Mouse (Mus musculus): Measurements from ENCODE around the gene Foxd4. TPM values are rescaled to one million over a fixed set of nuclear protein-coding genes. Genes with fewer than 3 reads are reported as not detected.
A peak's percentile ranks its signal among the peaks of the same experiment; 100 is the strongest.
"Not testable (repeated sequence)": the region's sequence is repeated elsewhere in the genome, so short reads cannot be mapped to it uniquely, and the experiment has no call there.

Foxd4 gene
- polyA plus RNA-seq, 1 experiment from 2014 or later: not detected

DNA sequence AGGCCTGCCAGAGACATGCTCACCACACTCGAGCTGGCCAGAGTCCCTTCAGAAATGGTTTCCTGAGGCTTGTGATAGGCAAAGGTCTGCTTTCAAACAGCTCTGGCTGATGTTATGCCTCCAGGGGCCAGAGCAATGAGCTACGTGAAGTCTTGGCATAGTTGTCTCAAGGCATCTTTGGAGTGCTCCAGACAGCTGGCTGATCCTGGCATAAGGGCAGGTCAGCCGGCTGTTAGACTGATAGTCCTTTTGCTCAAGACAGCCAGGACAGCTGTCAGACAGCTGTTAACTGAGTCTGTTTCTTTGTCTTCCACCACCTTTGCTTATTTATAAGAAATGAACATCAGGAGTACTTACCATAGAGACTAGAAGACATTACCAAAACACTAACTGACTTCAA lies 14.1 kb downstream of the Foxd4 start:
- WGBS: 39% methylated on average over 3 of the region's 3 CpGs

GRCm38 (mm10) chr19:24885504-24885903 lies 15.5 kb downstream of the Foxd4 start:
- 11% methylated on average over 5 of the region's 5 CpGs for WGBS
- DNase-seq (ENCODE audit: low spot score): peak; percentile 66
- Histone ChIP-seq H3K4me3 (ENCODE audit: low read depth, low read length) (no peak overlapping the region), H3K4me1 (ENCODE audit: control insufficient read depth, insufficient read depth, low read length) (no peaks in the 10 kb centered on the region), H3K4me2 (ENCODE audit: low read depth, low read length) (no peak overlapping the region), H3K27ac (replicated peaks; ENCODE audit: low read depth, low read length) (no peak overlapping the region), H3K9ac (ENCODE audit: low read depth, low read length) (no peak overlapping the region), H3K27me3 (replicated peaks; ENCODE audit: control insufficient read depth, insufficient read depth, low read length) (no peaks in the 10 kb centered on the region), H3K9me3 (ENCODE audit: control insufficient read depth, low read length) (no peaks in the 10 kb centered on the region), H3K36me3 (ENCODE audit: control insufficient read depth, insufficient read depth, low read length) (no peaks in the 10 kb centered on the region)
- ATAC-seq (ENCODE audit: low read depth): peak; percentile 47; the same call in 1 of the 2 replicates

More for the DNA sequence above, 14.1 kb downstream of the Foxd4 start:
- Histone ChIP-seq H3K9ac (ENCODE audit: low read depth, low read length) (no peak overlapping the region), H3K27ac (replicated peaks; ENCODE audit: low read depth, low read length) (no peak overlapping the region), H3K36me3 (ENCODE audit: control insufficient read depth, insufficient read depth, low read length) (no peaks in the 10 kb centered on the region), H3K9me3 (ENCODE audit: control insufficient read depth, low read length) (no peaks in the 10 kb centered on the region), H3K4me2 (ENCODE audit: low read depth, low read length) (no peak overlapping the region), H3K4me3 (ENCODE audit: low read depth, low read length) (no peak overlapping the region), H3K27me3 (replicated peaks; ENCODE audit: control insufficient read depth, insufficient read depth, low read length) (no peaks in the 10 kb centered on the region), H3K4me1 (ENCODE audit: control insufficient read depth, insufficient read depth, low read length) (no peaks in the 10 kb centered on the region)
- DNase-seq (ENCODE audit: low spot score) (peak; percentile 45), ATAC-seq (ENCODE audit: low read depth) (no peak)

- ATAC-seq (ENCODE audit: low read depth): no peak
- WGBS: 63% methylated on average over 4 of the region's 4 CpGs
- 0 out of 2 replicates have a peak, but pooled peaks cover 5% of the 10 kb centered on the region for H3K9me3 ChIP-seq (ENCODE audit: control insufficient read depth, low read length)
Measured at GRCm38 (mm10) chr19:24881237-24881636, 19.8 kb downstream of the Foxd4 start.

DNA sequence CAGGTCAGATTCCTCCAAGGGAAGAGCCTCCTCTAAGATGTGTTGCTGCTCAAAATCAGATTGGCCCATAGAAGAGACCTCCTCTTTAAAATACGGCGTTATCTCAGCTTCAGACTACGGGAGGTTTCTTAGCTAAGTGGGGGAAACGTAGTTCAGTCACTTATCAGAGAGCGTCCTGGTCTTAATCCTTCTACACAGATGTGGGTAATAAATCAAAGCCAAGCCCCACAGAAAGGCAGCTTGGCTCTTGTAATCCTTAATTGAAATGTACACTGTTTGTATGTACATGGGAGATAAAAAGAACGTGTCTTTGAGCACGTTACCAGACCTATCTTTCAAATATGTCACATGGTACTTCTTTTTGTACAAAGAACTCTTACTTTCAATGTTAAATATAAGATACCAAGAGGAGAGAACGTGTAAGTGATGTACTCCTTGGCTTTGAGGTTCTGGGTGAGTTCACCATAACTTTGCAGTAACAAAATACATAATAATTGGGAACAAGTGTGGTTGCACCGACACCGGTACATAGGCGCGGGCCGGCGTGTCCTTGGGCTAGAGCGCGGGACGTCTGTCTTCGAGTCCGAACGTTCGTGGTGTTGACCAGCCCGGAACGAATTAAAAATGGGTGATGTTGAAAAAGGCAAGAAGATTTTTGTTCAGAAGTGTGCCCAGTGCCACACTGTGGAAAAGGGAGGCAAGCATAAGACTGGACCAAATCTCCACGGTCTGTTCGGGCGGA lies 25.7 kb downstream of the Foxd4 start, which contains the start of gene Gm10053:
TSS of gene Gm10053 (plus strand) at position 558 of the 742 bp plus-strand sequence.
- not testable (repeated sequence) for H3K27me3 ChIP-seq (replicated peaks; ENCODE audit: control insufficient read depth, insufficient read depth, low read length); H3K9ac ChIP-seq (ENCODE audit: low read depth, low read length); ATAC-seq (ENCODE audit: low read depth); H3K36me3 ChIP-seq (ENCODE audit: control insufficient read depth, insufficient read depth, low read length); H3K9me3 ChIP-seq (ENCODE audit: control insufficient read depth, low read length); DNase-seq (ENCODE audit: low spot score); H3K27ac ChIP-seq (replicated peaks; ENCODE audit: low read depth, low read length); H3K4me2 ChIP-seq (ENCODE audit: low read depth, low read length); H3K4me3 ChIP-seq (ENCODE audit: low read depth, low read length); H3K4me1 ChIP-seq (ENCODE audit: control insufficient read depth, insufficient read depth, low read length)
- 78% methylated on average over 19 of the region's 26 CpGs for WGBS

More at GRCm38 (mm10) chr19:24881237-24881636, 19.8 kb downstream of the Foxd4 start:
- no peaks in the 10 kb centered on the region for H3K36me3 ChIP-seq (ENCODE audit: control insufficient read depth, insufficient read depth, low read length)
- no peak overlapping the region for H3K9ac ChIP-seq (ENCODE audit: low read depth, low read length)
- no peak overlapping the region for H3K27ac ChIP-seq (replicated peaks; ENCODE audit: low read depth, low read length)
- no peak overlapping the region for H3K4me3 ChIP-seq (ENCODE audit: low read depth, low read length)
- no peak for DNase-seq (ENCODE audit: low spot score)
- no peaks in the 10 kb centered on the region for H3K27me3 ChIP-seq (replicated peaks; ENCODE audit: control insufficient read depth, insufficient read depth, low read length)
- H3K4me1 ChIP-seq (ENCODE audit: control insufficient read depth, insufficient read depth, low read length): no peaks in the 10 kb centered on the region
- H3K4me2 ChIP-seq (ENCODE audit: low read depth, low read length): no peak overlapping the region

- Histone ChIP-seq H3K9me3 (ENCODE audit: control insufficient read depth, low read length) (0 out of 2 replicates have a peak, but pooled peaks cover 5% of the 10 kb centered on the region), H3K36me3 (ENCODE audit: control insufficient read depth, insufficient read depth, low read length) (no peaks in the 10 kb centered on the region), H3K4me2 (ENCODE audit: low read depth, low read length) (no peak overlapping the region), H3K27me3 (replicated peaks; ENCODE audit: control insufficient read depth, insufficient read depth, low read length) (no peaks in the 10 kb centered on the region), H3K4me1 (ENCODE audit: control insufficient read depth, insufficient read depth, low read length) (no peaks in the 10 kb centered on the region; the same call in 1 of the 2 replicates), H3K27ac (replicated peaks; ENCODE audit: low read depth, low read length) (no peak overlapping the region), H3K4me3 (ENCODE audit: low read depth, low read length) (no peak overlapping the region), H3K9ac (ENCODE audit: low read depth, low read length) (no peak overlapping the region)
- ATAC-seq (ENCODE audit: low read depth): no peak
- no peak for DNase-seq (ENCODE audit: low spot score)
- WGBS: 50% methylated on average over 2 of the region's 2 CpGs
Measured at GRCm38 (mm10) chr19:24873873-24874272, 27.1 kb downstream of the Foxd4 start.

DNA sequence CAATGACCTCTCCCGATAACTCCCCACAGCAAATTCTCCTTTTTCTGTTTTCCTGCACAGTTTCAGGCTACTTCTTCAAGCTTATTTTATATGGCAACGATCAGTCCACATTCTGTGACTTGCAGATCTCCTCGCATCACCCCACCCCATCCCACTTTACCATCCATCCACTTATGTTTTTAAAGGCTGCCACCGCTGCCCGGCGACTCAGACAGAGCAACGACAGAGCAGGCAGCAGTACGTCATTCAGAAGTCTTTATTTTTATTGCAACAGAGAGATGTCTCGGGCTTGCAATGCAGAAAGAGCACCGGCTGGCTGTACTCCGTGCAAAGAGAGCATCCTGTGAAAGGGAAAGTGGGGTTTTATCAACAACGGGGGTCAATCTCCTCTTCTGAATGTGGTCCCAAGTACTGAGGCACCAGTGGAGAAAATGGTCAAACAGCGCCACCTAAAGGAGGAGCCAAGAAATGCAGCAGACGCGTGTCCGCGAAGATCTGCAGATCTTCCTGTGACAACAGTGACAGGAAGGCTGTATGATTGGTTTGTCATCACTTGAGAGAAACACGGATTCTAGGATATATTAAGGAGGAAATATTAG lies 29.9 kb downstream of the Foxd4 start:
- Histone ChIP-seq H3K27ac (replicated peaks; ENCODE audit: low read depth, low read length) (no peak overlapping the region), H3K4me2 (ENCODE audit: low read depth, low read length) (peak overlapping the region; percentile 57), H3K27me3 (replicated peaks; ENCODE audit: control insufficient read depth, insufficient read depth, low read length) (no peaks in the 10 kb centered on the region), H3K4me1 (ENCODE audit: control insufficient read depth, insufficient read depth, low read length) (no peaks in the 10 kb centered on the region; the same call in 1 of the 2 replicates), H3K9me3 (ENCODE audit: control insufficient read depth, low read length) (no peaks in the 10 kb centered on the region), H3K36me3 (ENCODE audit: control insufficient read depth, insufficient read depth, low read length) (no peaks in the 10 kb centered on the region), H3K4me3 (ENCODE audit: low read depth, low read length) (peak overlapping the region; percentile 33), H3K9ac (ENCODE audit: low read depth, low read length) (no peak overlapping the region)
- peak; percentile 76; the same call in 1 of the 2 replicates for ATAC-seq (ENCODE audit: low read depth)
- WGBS: 18% methylated on average over 18 of the region's 18 CpGs
- peak; percentile 67 for DNase-seq (ENCODE audit: low spot score)

GRCm38 (mm10) chr19:24865436-24865835 lies 35.6 kb downstream of the Foxd4 start:
- Histone ChIP-seq H3K4me3 (ENCODE audit: low read depth, low read length) (no peak overlapping the region), H3K4me2 (ENCODE audit: low read depth, low read length) (no peak overlapping the region), H3K9ac (ENCODE audit: low read depth, low read length) (no peak overlapping the region), H3K27me3 (replicated peaks; ENCODE audit: control insufficient read depth, insufficient read depth, low read length) (peaks cover 7% of the 10 kb centered on the region; the same call in 1 of the 2 replicates), H3K4me1 (ENCODE audit: control insufficient read depth, insufficient read depth, low read length) (no peaks in the 10 kb centered on the region; the same call in 1 of the 2 replicates), H3K36me3 (ENCODE audit: control insufficient read depth, insufficient read depth, low read length) (no peaks in the 10 kb centered on the region), H3K9me3 (ENCODE audit: control insufficient read depth, low read length) (no peaks in the 10 kb centered on the region), H3K27ac (replicated peaks; ENCODE audit: low read depth, low read length) (no peak overlapping the region)
- ATAC-seq (ENCODE audit: low read depth) (no peak), DNase-seq (ENCODE audit: low spot score) (no peak)
- WGBS: 76% methylated on average over 9 of the region's 9 CpGs

DNA sequence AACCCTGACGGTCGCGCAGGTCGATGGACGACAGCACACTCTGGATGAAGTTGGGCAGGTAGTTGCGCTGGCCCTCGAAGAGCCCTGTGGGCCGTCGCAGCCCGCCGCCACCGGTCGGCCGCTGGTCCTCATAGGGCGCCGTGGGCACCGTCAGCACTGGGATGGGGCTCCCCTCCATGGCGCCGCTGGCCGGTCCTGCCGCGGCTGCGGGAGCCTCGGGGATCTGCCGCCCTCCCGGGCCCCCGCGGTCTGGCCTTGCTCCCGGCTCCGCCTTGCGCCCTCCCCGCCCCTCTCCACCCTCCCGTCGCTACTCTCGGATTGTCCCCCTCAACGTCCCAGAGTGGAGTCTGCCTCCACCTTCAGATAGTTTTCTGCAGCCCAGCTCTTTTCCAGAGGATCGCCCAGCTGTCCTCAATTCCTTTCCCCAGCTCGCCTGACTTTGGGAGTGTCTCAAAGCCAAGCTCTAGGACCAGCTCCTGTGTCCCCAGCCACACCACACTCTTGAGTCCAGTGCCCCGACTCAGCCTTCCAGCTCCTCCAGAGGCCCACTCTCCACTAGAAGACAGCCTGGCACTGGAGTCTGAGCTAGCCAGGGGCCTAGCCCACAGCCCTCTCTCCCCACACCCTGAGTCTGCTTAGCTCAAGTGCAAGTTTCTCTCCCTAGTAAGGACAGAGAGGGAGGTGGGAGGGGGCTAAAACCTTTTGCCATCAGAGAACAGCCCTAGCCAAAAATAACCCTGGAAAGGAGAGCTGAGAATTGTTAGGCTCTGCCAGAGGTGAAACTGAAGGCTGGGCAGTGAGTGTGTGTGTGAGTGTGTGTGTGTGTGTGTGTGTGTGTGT lies 39.2 kb downstream of the Foxd4 start, which contains the start of gene Pgm5:
TSS of gene Pgm5 (minus strand) at position 244 of the 840 bp plus-strand sequence.
- H3K9ac ChIP-seq (ENCODE audit: low read depth, low read length): peak within 1 kb of the TSS; percentile 70
- 2% methylated on average over 18 of the region's 39 CpGs for WGBS
- no peaks in the 10 kb centered on the region; the same call in 1 of the 2 replicates for H3K4me1 ChIP-seq (ENCODE audit: control insufficient read depth, insufficient read depth, low read length)
- peak within 1 kb of the TSS; percentile 80 for H3K4me2 ChIP-seq (ENCODE audit: low read depth, low read length)
- H3K27me3 ChIP-seq (replicated peaks; ENCODE audit: control insufficient read depth, insufficient read depth, low read length): peaks cover 7% of the 10 kb centered on the region; the same call in 1 of the 2 replicates
- ATAC-seq (ENCODE audit: low read depth) (peak; percentile 92), DNase-seq (ENCODE audit: low spot score) (peak; percentile 72)
- peak within 1 kb of the TSS; percentile 59 for H3K4me3 ChIP-seq (ENCODE audit: low read depth, low read length)
- peak within 1 kb of the TSS; percentile 56 for H3K27ac ChIP-seq (replicated peaks; ENCODE audit: low read depth, low read length)
- no peaks in the 10 kb centered on the region for H3K36me3 ChIP-seq (ENCODE audit: control insufficient read depth, insufficient read depth, low read length)
- no peaks in the 10 kb centered on the region for H3K9me3 ChIP-seq (ENCODE audit: control insufficient read depth, low read length)
